Mouse (Mus musculus): ENCODE measurements at regions not wholly inside any gene's neighbourhood (a gene's known extent, or its start where the extent isn't known, plus 50 kb on each side); places are given as distances from the start of the nearest gene placed in this dataset.
A peak's percentile ranks its signal among the peaks of the same experiment; 100 is the strongest.

- TF ChIP-seq POLR2A (IDR thresholded peaks at IDR 0.05; ENCODE audit: extremely low read depth, insufficient read depth, low read length) (no peak), CTCF (IDR thresholded peaks at IDR 0.05; ENCODE audit: extremely low read depth, insufficient read depth, low read length) (peak; percentile 54; the same call in 1 of the 2 replicates)
These were observed 53.5 kb upstream of the Akr1e1 start for GRCm38 (mm10) chr13:4662336-4663101.
